In genomic region chr15:85684164-85684708, GRCm38 (mm10) we compare ENCODE assay signal across 10 mouse cellular contexts. TPM values are rescaled to one million over a fixed set of nuclear protein-coding genes. Genes with fewer than 3 reads are reported as not detected.
DNase-seq lines count a peak whose midpoint lies in the region; ATAC-seq and TF ChIP-seq lines count a peak whose summit lies in the region.
"Had no signal": no experiment of that assay in that cellular context is flagged by ENCODE, and none has a peak within 500 bp of the region (broad histone marks: within the 10 kb centered on the region; RNA-seq: fewer than 3 reads in every experiment).

No protein-coding gene starts in this region.

- H3K27ac ChIP-seq in heart, embryonic 10.5 days = no peak overlapping the region
- no peak overlapping the region for H3K27ac ChIP-seq in ES-E14 (ENCODE audit: insufficient read depth, low read depth, low read length, poor library complexity, severe bottlenecking)
- H3K27ac ChIP-seq in lung, embryonic 16.5 days (ENCODE audit: low read length) = peak overlapping the region; percentile 85
- H3K27ac ChIP-seq: midbrain, embryonic 12.5 days had no signal

- intact Hi-C loops in left cerebral cortex, postnatal 36 days (cut with DNase I) = no loop called here

- no peak overlapping the region; the same call in 1 of the 2 replicates for H3K9ac ChIP-seq in ES-E14 (ENCODE audit: insufficient read depth, low read depth, low read length, poor library complexity, severe bottlenecking)
- H3K9ac ChIP-seq in lung, embryonic 16.5 days (ENCODE audit: low read length) = no peak overlapping the region
- H3K9ac ChIP-seq: midbrain, embryonic 12.5 days had no signal

- no peak overlapping the region for H3K4me2 ChIP-seq in lung, embryonic 16.5 days (ENCODE audit: low read depth, low read length)
- H3K4me2 ChIP-seq: midbrain, embryonic 12.5 days had no signal

- peak; percentile 58 to 72 for DNase-seq in adrenal gland, adult (ENCODE audit: inconsistent age in 2 of 2, low spot score in 1 of 2)
- DNase-seq in adrenal gland, postnatal 4 days (ENCODE audit: low spot score in 2 of 2) = no peak
- DNase-seq in heart, adult 8-10 months (ENCODE audit: low spot score) = peak; percentile 80
- no peak for DNase-seq in heart, embryonic 10.5 days (ENCODE audit: low spot score)
- DNase-seq in ES-E14 (ENCODE audit: low read depth, low spot score) = no peak
- DNase-seq in layer of hippocampus, adult 9-11 months = no peak
- DNase-seq in left cerebral cortex, postnatal 36 days (ENCODE audit: low spot score in 2 of 2) = no peak
- DNase-seq: left cerebral cortex, postnatal 4 days had no signal

- H3K4me1 ChIP-seq in heart, embryonic 10.5 days = peaks cover 13% of the 10 kb centered on the region
- H3K4me1 ChIP-seq in ES-E14 (ENCODE audit: control insufficient read depth in 2 of 2, insufficient read depth in 2 of 2, low read length in 2 of 2, poor library complexity in 1 of 2) = peaks cover 2 to 7% of the 10 kb centered on the region in 2 experiments; a peak in 3 of 4 replicates
- peaks cover 63% of the 10 kb centered on the region for H3K4me1 ChIP-seq in lung, embryonic 16.5 days (replicated peaks; ENCODE audit: control insufficient read depth, insufficient read depth, low read length)

- no peaks in the 10 kb centered on the region for H3K36me3 ChIP-seq in heart, embryonic 10.5 days
- H3K36me3 ChIP-seq in ES-E14 (ENCODE audit: control insufficient read depth, insufficient read depth, low read length, poor library complexity, severe bottlenecking) = no peaks in the 10 kb centered on the region
- H3K36me3 ChIP-seq in lung, embryonic 16.5 days (ENCODE audit: control insufficient read depth, insufficient read depth, low read length) = peaks cover 23% of the 10 kb centered on the region

- no peak overlapping the region for H3K4me3 ChIP-seq in heart, embryonic 10.5 days
- no peak overlapping the region; a peak in 1 of 4 replicates for H3K4me3 ChIP-seq in ES-E14 (ENCODE audit: insufficient read depth in 1 of 2, low read depth in 1 of 2, low read length in 2 of 2, poor library complexity in 1 of 2, severe bottlenecking in 1 of 2)
- H3K4me3 ChIP-seq in lung, embryonic 16.5 days (ENCODE audit: low read length) = no peak overlapping the region
- H3K4me3 ChIP-seq: midbrain, embryonic 12.5 days had no signal

- ATAC-seq in lung, embryonic 16.5 days (ENCODE audit: low read depth) = no peak

- WGBS in heart, embryonic 10.5 days = 91% methylated on average over 14 of the region's 14 CpGs
- WGBS in lung, embryonic 16.5 days = 78% methylated on average over 14 of the region's 14 CpGs

- no peaks in the 10 kb centered on the region for H3K9me3 ChIP-seq in heart, embryonic 10.5 days
- no peaks in the 10 kb centered on the region for H3K9me3 ChIP-seq in ES-E14 (ENCODE audit: control insufficient read depth, insufficient read depth, low read depth, low read length)
- H3K9me3 ChIP-seq in lung, embryonic 16.5 days (ENCODE audit: control insufficient read depth, low read length) = no peaks in the 10 kb centered on the region
- H3K9me3 ChIP-seq: midbrain, embryonic 12.5 days had no signal

- H3K27me3 ChIP-seq in heart, embryonic 10.5 days (ENCODE audit: insufficient read depth, poor library complexity, severe bottlenecking) = peaks cover 61% of the 10 kb centered on the region
- H3K27me3 ChIP-seq in lung, embryonic 16.5 days (ENCODE audit: control insufficient read depth, insufficient read depth, low read depth, low read length) = no peaks in the 10 kb centered on the region

- in situ Hi-C loops in ES-E14 (cut with MboI; ENCODE audit: low sequenced_read_pairs in 2 of 2, unreplicated experiment in 2 of 2) = no loop called here

TF ChIP-seq in ES-E14, 5 proteins besides CTCF, POLR2A, EP300 and RAD21:
- no peak for TF ChIP-seq CHD2 (IDR thresholded peaks at IDR 0.05; ENCODE audit: low read depth, low read length)
- TF ChIP-seq MAFK (IDR thresholded peaks at IDR 0.05; ENCODE audit: insufficient read depth, low read depth, low read length) = no peak
- TF ChIP-seq ZC3H11A (IDR thresholded peaks at IDR 0.05; ENCODE audit: borderline replicate concordance, low read depth, low read length) = peak; percentile 53
- no peak for TF ChIP-seq HCFC1 (IDR thresholded peaks at IDR 0.05; ENCODE audit: borderline replicate concordance, insufficient read depth, low read length)

RNA-seq across cellular contexts. Expression of gene Ppara, which starts 50.5 kb away (rescaled TPM):
- total RNA-seq in adrenal gland, postnatal 4 days (2021) = 10 to 100 TPM; 17.2 to 29.4 TPM
- total RNA-seq in heart, adult 8-10 months (2022) = 10 to 100 TPM; 50.2 to 79.0 (median 59.5) TPM
- 0.88 and 2.0 TPM in 2 replicates for polyA plus RNA-seq in heart, embryonic 10.5 days (2016; fragmentation: Nextera tagmentation; extraction: Ambion mirVana)
- 0.09 and 0.21 TPM in 2 replicates for total RNA-seq in ES-E14 (2012; rRNA removed)
- polyA plus RNA-seq in lung, embryonic 16.5 days (2015; fragmentation: Nextera tagmentation; extraction: Ambion mirVana) = 5.2 and 5.9 TPM in 2 replicates
- total RNA-seq in left cerebral cortex, postnatal 36 days (2021) = 1 to 10 TPM; 4.6 to 4.9 TPM

Comparison
In these comparisons a context has a peak if more than half of its experiments do, and no peak if none do; other contexts are left out.
1. DNase-seq: peak in adrenal gland, adult (2 of 2) and heart, adult 8-10 months (single experiment); none in adrenal gland, postnatal 4 days (0 of 2), heart, embryonic 10.5 days (single experiment), ES-E14 (single experiment), layer of hippocampus, adult 9-11 months (single experiment) and left cerebral cortex, postnatal 36 days (0 of 2).